In the genomic region with DNA sequence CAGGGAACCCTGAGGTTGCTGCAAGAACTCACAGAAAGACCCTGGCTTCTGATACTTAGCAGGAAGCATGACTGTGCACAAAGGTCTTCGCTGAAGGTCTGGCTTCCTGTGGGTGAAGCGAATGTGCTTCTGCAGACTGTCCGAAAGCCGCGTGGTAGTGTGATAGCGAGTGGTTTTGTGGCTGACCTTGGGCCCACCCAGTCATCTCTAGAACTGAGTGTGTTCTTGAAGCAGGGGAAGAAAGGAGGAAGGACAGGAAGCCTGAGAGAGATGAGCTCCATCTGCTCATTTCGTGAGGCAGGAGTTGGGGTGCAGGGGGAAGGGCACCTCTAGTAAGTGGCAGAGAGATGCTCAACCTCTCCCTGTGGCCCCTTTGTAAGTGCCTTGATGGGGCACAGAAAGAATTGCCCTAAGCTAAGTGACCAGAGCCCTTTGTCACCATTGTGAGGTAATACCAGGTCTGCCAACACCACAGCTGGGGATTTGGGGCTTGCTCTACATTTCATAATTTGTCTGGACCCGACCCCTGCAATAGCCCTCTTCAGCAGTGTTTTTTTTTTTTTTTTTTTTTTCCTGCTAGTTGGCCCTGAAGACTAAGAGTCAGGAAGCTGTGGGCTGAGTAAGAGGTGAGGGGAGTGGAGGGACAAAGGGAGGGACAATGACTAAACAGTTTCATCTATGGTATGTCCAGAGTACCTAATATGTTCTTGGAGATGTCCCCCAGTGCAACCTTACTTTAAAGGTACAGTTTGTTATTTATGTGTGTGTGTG, we compare ENCODE assay signal across 17 mouse cellular contexts. TPM values are rescaled to one million over a fixed set of nuclear protein-coding genes. Genes with fewer than 3 reads are reported as not detected.
DNase-seq lines count a peak whose midpoint lies in the region; ATAC-seq and TF ChIP-seq lines count a peak whose summit lies in the region.
"Had no signal": no experiment of that assay in that cellular context is flagged by ENCODE, and none has a peak within 500 bp of the region (broad histone marks: within the 10 kb centered on the region; RNA-seq: fewer than 3 reads in every experiment).

No protein-coding gene starts in this region.

- H3K4me3 ChIP-seq in lung, embryonic 16.5 days (ENCODE audit: low read length), result no peak overlapping the region
- H3K4me3 ChIP-seq in liver, embryonic 12.5 days, result no peak overlapping the region
- H3K4me3 ChIP-seq in intestine, postnatal 0 days (ENCODE audit: low read depth, low read length), result no peak overlapping the region
- H3K4me3 ChIP-seq: embryonic facial prominence, embryonic 15.5 days; forebrain, embryonic 12.5 days; gastrocnemius, adult 2 months; intestine, embryonic 15.5 days; liver, embryonic 15.5 days had no signal

- peak; percentile 15; the same call in 1 of the 2 replicates for ATAC-seq in lung, embryonic 16.5 days (ENCODE audit: low read depth)
- peak; percentile 55; the same call in 1 of the 2 replicates for ATAC-seq in liver, embryonic 12.5 days
- ATAC-seq in intestine, postnatal 0 days, result no peak
- no peak for ATAC-seq in frontal cortex, adult (ENCODE audit: low TSS enrichment)
- ATAC-seq: intestine, embryonic 15.5 days had no signal

- no peaks in the 10 kb centered on the region for H3K27me3 ChIP-seq in lung, embryonic 16.5 days (ENCODE audit: control insufficient read depth, insufficient read depth, low read depth, low read length)
- H3K27me3 ChIP-seq in liver, embryonic 12.5 days (replicated peaks), result no peaks in the 10 kb centered on the region
- H3K27me3 ChIP-seq in intestine, postnatal 0 days (replicated peaks; ENCODE audit: control insufficient read depth, insufficient read depth, low read length), result no peaks in the 10 kb centered on the region
- H3K27me3 ChIP-seq: embryonic facial prominence, embryonic 15.5 days; intestine, embryonic 15.5 days; liver, embryonic 15.5 days had no signal

- no peak overlapping the region for H3K9ac ChIP-seq in lung, embryonic 16.5 days (ENCODE audit: low read length)
- H3K9ac ChIP-seq in liver, embryonic 12.5 days, result no peak overlapping the region
- no peak overlapping the region for H3K9ac ChIP-seq in intestine, postnatal 0 days (ENCODE audit: low read depth, low read length)
- H3K9ac ChIP-seq: embryonic facial prominence, embryonic 15.5 days; forebrain, embryonic 12.5 days; intestine, embryonic 15.5 days; liver, embryonic 15.5 days had no signal

- H3K36me3 ChIP-seq in lung, embryonic 16.5 days (ENCODE audit: control insufficient read depth, insufficient read depth, low read length), result no peaks in the 10 kb centered on the region
- no peaks in the 10 kb centered on the region for H3K36me3 ChIP-seq in liver, embryonic 12.5 days
- no peaks in the 10 kb centered on the region for H3K36me3 ChIP-seq in intestine, postnatal 0 days (ENCODE audit: control insufficient read depth, insufficient read depth)
- H3K36me3 ChIP-seq: embryonic facial prominence, embryonic 15.5 days; forebrain, embryonic 12.5 days; intestine, embryonic 15.5 days; liver, embryonic 15.5 days had no signal

- no peak for TF ChIP-seq CTCF in intestine, postnatal 0 days (IDR thresholded peaks at IDR 0.05; ENCODE audit: low read depth)

- H3K27ac ChIP-seq in lung, embryonic 16.5 days (ENCODE audit: low read length), result no peak overlapping the region
- no peak overlapping the region for H3K27ac ChIP-seq in liver, embryonic 12.5 days
- H3K27ac ChIP-seq in intestine, postnatal 0 days (ENCODE audit: low read depth, low read length), result no peak overlapping the region
- H3K27ac ChIP-seq: embryonic facial prominence, embryonic 15.5 days; forebrain, embryonic 12.5 days; gastrocnemius, adult 2 months; intestine, embryonic 15.5 days; liver, embryonic 15.5 days had no signal

- no peaks in the 10 kb centered on the region for H3K9me3 ChIP-seq in lung, embryonic 16.5 days (ENCODE audit: control insufficient read depth, low read length)
- no peaks in the 10 kb centered on the region for H3K9me3 ChIP-seq in liver, embryonic 12.5 days (replicated peaks)
- no peaks in the 10 kb centered on the region for H3K9me3 ChIP-seq in intestine, postnatal 0 days (ENCODE audit: control insufficient read depth)
- H3K9me3 ChIP-seq: embryonic facial prominence, embryonic 15.5 days; forebrain, embryonic 12.5 days; liver, embryonic 15.5 days had no signal

- H3K4me2 ChIP-seq in lung, embryonic 16.5 days (ENCODE audit: low read depth, low read length), result no peak overlapping the region
- no peak overlapping the region for H3K4me2 ChIP-seq in liver, embryonic 12.5 days
- no peak overlapping the region for H3K4me2 ChIP-seq in intestine, postnatal 0 days (replicated peaks; ENCODE audit: low read depth)
- H3K4me2 ChIP-seq: embryonic facial prominence, embryonic 15.5 days; forebrain, embryonic 12.5 days; intestine, embryonic 15.5 days; liver, embryonic 15.5 days had no signal

- DNase-seq in lung, postnatal 14 days, result no peak
- DNase-seq in MEL-GATA-1-ER (ENCODE audit: extremely low read depth, low read depth), result peak; percentile 32
- peak; percentile 13 for DNase-seq in thymus, postnatal 14 days
- DNase-seq in right cerebral cortex, postnatal 25 days, result no peak
- DNase-seq: cerebellum, adult 11-12 months; gastrocnemius, adult 2 months; heart, postnatal 4 days; kidney, postnatal 14 days had no signal

- H3K4me1 ChIP-seq in lung, embryonic 16.5 days (replicated peaks; ENCODE audit: control insufficient read depth, insufficient read depth, low read length), result no peaks in the 10 kb centered on the region
- peaks cover 11% of the 10 kb centered on the region; the same call in 1 of the 2 replicates for H3K4me1 ChIP-seq in liver, embryonic 12.5 days
- no peaks in the 10 kb centered on the region for H3K4me1 ChIP-seq in intestine, postnatal 0 days (replicated peaks; ENCODE audit: control insufficient read depth, insufficient read depth, low read length)
- H3K4me1 ChIP-seq: embryonic facial prominence, embryonic 15.5 days; forebrain, embryonic 12.5 days; intestine, embryonic 15.5 days; liver, embryonic 15.5 days had no signal

- 55% methylated on average over 8 of the region's 8 CpGs for WGBS in lung, embryonic 16.5 days
- WGBS in liver, embryonic 12.5 days (ENCODE audit: insufficient replicate concordance), result 17% methylated on average over 8 of the region's 8 CpGs
- WGBS in intestine, postnatal 0 days, result 68% methylated on average over 8 of the region's 8 CpGs

RNA-seq across cellular contexts. Expression of a gene that starts 6.2 kb away (rescaled TPM):
- polyA plus RNA-seq in lung, embryonic 16.5 days (2015; fragmentation: Nextera tagmentation; extraction: Ambion mirVana), result 2.2 and 3.2 TPM in 2 replicates
- polyA plus RNA-seq in liver, embryonic 12.5 days (2016; fragmentation: Nextera tagmentation; extraction: Ambion mirVana), result 1.5 and 1.6 TPM in 2 replicates
- 4.3 and 5.4 TPM in 2 replicates for polyA plus RNA-seq in intestine, postnatal 0 days (2015; fragmentation: Nextera tagmentation; extraction: Ambion mirVana)

RNA-seq across cellular contexts. Expression of a gene that starts 13.0 kb away (rescaled TPM):
- 8.8 and 9.6 TPM in 2 replicates for polyA plus RNA-seq in lung, embryonic 16.5 days (2015; fragmentation: Nextera tagmentation; extraction: Ambion mirVana)
- polyA plus RNA-seq in liver, embryonic 12.5 days (2016; fragmentation: Nextera tagmentation; extraction: Ambion mirVana), result 6.3 and 6.9 TPM in 2 replicates
- not detected in 2 replicates for polyA plus RNA-seq in intestine, postnatal 0 days (2015; fragmentation: Nextera tagmentation; extraction: Ambion mirVana)
- polyA plus RNA-seq: forebrain, embryonic 12.5 days had no signal

RNA-seq across cellular contexts. Expression of a gene that starts 46.4 kb away (rescaled TPM):
- polyA plus RNA-seq in lung, embryonic 16.5 days (2015; fragmentation: Nextera tagmentation; extraction: Ambion mirVana), result not detected in 2 replicates
- polyA plus RNA-seq in liver, embryonic 12.5 days (2016; fragmentation: Nextera tagmentation; extraction: Ambion mirVana), result not detected in 2 replicates
- polyA plus RNA-seq in intestine, postnatal 0 days (2015; fragmentation: Nextera tagmentation; extraction: Ambion mirVana), result not detected in 2 replicates
- polyA plus RNA-seq: embryonic facial prominence, embryonic 15.5 days; forebrain, embryonic 12.5 days; intestine, embryonic 15.5 days; liver, embryonic 15.5 days; stomach, embryonic 14.5 days had no signal

Comparison
In these comparisons a context has a peak if more than half of its experiments do, and no peak if none do; other contexts are left out.
1. ATAC-seq: peak in lung, embryonic 16.5 days (single experiment) and liver, embryonic 12.5 days (single experiment); none in intestine, postnatal 0 days (single experiment) and frontal cortex, adult (single experiment).
2. DNase-seq: peak in MEL-GATA-1-ER (single experiment) and thymus, postnatal 14 days (single experiment); none in lung, postnatal 14 days (single experiment) and right cerebral cortex, postnatal 25 days (single experiment).